Mouse (Mus musculus) stomach, postnatal 0 days (tissue): ENCODE measurements at regions not wholly inside any gene's neighbourhood (a gene's known extent, or its start where the extent isn't known, plus 50 kb on each side); places are given as distances from the start of the nearest gene placed in this dataset.
A peak's percentile ranks its signal among the peaks of the same experiment; 100 is the strongest.

ENCODE experiments used
- ATAC-seq: fragments of 200-750 bp; cut with Nextera tagmentation; 2 replicates; pipeline ENCODE4 v1.8.0; 2017; ENCODE audit not compliant: low FRiP score, low TSS enrichment
- DNase-seq: peaks from one replicate; pipeline ENCODE4 v3.0.0-alpha.2; 2016; ENCODE audit warnings: low spot score
- H3K27ac ChIP-seq: fragments of 300-500 bp; sonication (generic); replicated peaks from 2 replicates; pipeline ENCODE4 v1.5.1; 2014; ENCODE audit warnings: mild to moderate bottlenecking, control low read depth
- H3K27me3 ChIP-seq: fragments of 300-500 bp; sonication (generic); 2 replicates; pipeline ENCODE4 v1.6.1; 2014; ENCODE audit warnings: low read length; ENCODE audit not compliant: control insufficient read depth, insufficient read depth
- H3K36me3 ChIP-seq: fragments of 300-500 bp; sonication (generic); 2 replicates; pipeline ENCODE4 v1.6.1; 2014; ENCODE audit warnings: low read length, mixed read lengths; ENCODE audit not compliant: control insufficient read depth, insufficient read depth
- H3K4me1 ChIP-seq: fragments of 300-500 bp; sonication (generic); replicated peaks from 2 replicates; pipeline ENCODE4 v1.6.1; 2014; ENCODE audit warnings: antibody characterized with exemption; ENCODE audit not compliant: control insufficient read depth, insufficient read depth
- H3K4me2 ChIP-seq: fragments of 300-500 bp; sonication (generic); replicated peaks from 2 replicates; pipeline ENCODE4 v1.6.1; 2014; ENCODE audit warnings: low read depth, mild to moderate bottlenecking, control low read depth, moderate library complexity
- H3K4me3 ChIP-seq: fragments of 300-500 bp; sonication (generic); 2 replicates; pipeline ENCODE4 v1.5.1; 2014; ENCODE audit warnings: low read depth, low read length, control low read depth
- H3K9ac ChIP-seq: fragments of 300-500 bp; sonication (generic); 2 replicates; pipeline ENCODE4 v1.6.1; 2014; ENCODE audit warnings: mild to moderate bottlenecking, low read length, control low read depth, mixed read lengths
- H3K9me3 ChIP-seq: fragments of 300-500 bp; sonication (generic); 2 replicates; pipeline ENCODE4 v1.6.1; 2016; ENCODE audit warnings: low read length; ENCODE audit not compliant: control insufficient read depth
- CTCF ChIP-seq: IDR thresholded peaks from 2 replicates; pipeline ENCODE4 v1.5.1; 2016; ENCODE audit warnings: antibody characterized with exemption, low read depth, mild to moderate bottlenecking, moderate library complexity
- EP300 ChIP-seq: optimal IDR thresholded peaks from 2 replicates; pipeline ENCODE3; 2016; ENCODE audit warnings: antibody characterized with exemption
- WGBS: fragments of 180-500 bp; shearing (Covaris S2); extraction: QIAGEN DNeasy Blood & Tissue Kit; methylation state at CpG from one replicate; pipeline ENCODE4 v1.1.7; 2014; 5-methylcytosine and 5-hydroxymethylcytosine counted together

DNA sequence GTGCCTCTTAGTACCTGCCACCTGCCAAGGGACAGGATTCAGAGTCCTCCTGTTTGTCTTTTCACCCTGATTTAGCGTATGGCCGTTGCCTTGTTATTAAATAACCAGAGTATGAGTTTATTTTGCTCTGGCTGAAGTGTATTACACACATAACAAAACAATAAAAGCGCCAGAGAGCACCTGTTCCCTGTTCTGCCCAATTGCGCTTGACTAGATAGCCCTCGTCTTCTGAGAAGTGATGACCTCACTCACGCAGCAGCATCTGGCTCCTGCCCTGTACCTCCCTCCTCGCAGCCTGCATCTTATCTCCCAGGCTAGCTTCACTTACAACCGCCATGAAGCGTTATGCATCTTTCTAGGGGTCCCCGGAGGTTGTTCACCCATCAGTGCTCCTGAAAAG lies 346.5 kb downstream of the Wdr11 start:
- DNase-seq (no peak), ATAC-seq (no peak)
- no peak overlapping the region for H3K27ac ChIP-seq
- H3K9ac ChIP-seq = no peak overlapping the region
- no peaks in the 10 kb centered on the region for H3K4me1 ChIP-seq
- TF ChIP-seq EP300 (no peak), CTCF (no peak)
- H3K27me3 ChIP-seq = no peaks in the 10 kb centered on the region
- no peak overlapping the region for H3K4me3 ChIP-seq
- WGBS = 78% methylated on average over 10 of the region's 10 CpGs
- no peaks in the 10 kb centered on the region for H3K9me3 ChIP-seq
- H3K4me2 ChIP-seq = no peak overlapping the region
- no peaks in the 10 kb centered on the region for H3K36me3 ChIP-seq

DNA sequence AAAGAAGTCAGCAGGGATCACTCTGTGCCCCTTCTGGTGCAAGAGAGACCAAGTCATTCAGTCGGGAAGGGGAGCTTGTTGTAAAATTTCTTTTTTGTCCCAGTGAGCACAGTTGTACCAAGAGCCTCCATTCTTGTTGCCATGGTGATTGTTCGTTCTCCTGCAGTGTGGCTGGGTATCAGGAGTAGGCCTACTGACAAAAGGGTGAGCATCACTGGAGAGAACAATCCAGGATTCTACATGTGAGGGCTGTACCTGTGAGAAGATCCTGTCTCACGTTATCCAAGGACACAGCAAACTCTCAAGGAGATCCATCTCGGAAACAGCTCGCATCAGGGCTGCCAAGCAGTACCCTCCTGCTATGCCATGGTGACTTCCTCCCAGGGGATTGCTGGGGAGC lies 347.6 kb downstream of the Wdr11 start:
- H3K9me3 ChIP-seq = no peaks in the 10 kb centered on the region
- WGBS = 89% methylated on average over 5 of the region's 5 CpGs
- H3K4me3 ChIP-seq = no peak overlapping the region
- no peak overlapping the region for H3K4me2 ChIP-seq
- H3K9ac ChIP-seq = no peak overlapping the region
- H3K27ac ChIP-seq = no peak overlapping the region
- H3K27me3 ChIP-seq = no peaks in the 10 kb centered on the region
- no peaks in the 10 kb centered on the region for H3K4me1 ChIP-seq
- no peaks in the 10 kb centered on the region for H3K36me3 ChIP-seq
- no peak for ATAC-seq
- DNase-seq = no peak
- no peak for TF ChIP-seq EP300
- no peak for TF ChIP-seq CTCF

DNA sequence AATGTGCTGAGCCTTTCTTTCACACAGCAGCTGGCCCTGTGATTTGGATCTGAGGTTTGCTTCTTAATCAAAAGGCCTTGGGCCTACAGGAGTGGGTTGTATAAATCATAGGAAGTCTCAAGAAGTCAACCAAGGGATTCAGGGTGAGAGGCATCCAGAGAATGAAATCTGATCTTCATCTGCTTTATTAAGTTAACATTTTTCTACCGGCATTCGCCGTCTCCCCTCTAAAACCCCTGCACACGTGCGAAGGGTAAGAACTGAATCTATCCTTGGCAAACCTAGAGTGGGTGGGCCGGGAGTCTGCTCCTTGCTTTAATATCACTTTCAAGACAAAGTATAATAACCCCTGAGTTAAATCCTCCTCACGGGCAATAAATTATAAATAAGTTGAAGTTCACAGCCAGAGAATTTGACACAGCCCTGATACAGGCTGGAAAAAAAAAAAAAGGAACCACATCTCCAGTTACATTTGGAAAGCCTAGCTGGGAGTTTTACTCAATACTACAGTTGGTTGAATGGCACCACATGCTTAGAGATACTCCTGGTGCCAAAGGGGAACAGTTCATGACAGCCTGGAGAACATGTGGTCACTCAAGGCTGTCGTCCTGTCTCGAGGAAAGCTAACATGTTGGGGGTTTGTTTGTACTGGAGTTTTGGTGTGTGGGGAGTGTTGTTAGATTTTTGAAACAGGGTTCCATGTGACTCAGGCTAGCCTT lies 349.8 kb downstream of the Wdr11 start:
- Histone ChIP-seq H3K4me1 (no peaks in the 10 kb centered on the region), H3K27me3 (no peaks in the 10 kb centered on the region), H3K9me3 (no peaks in the 10 kb centered on the region), H3K9ac (no peak overlapping the region), H3K36me3 (no peaks in the 10 kb centered on the region), H3K4me3 (no peak overlapping the region), H3K27ac (no peak overlapping the region), H3K4me2 (no peak overlapping the region)
- TF ChIP-seq CTCF (no peak), EP300 (no peak)
- no peak for ATAC-seq
- no peak for DNase-seq
- 51% methylated on average over 9 of the region's 9 CpGs for WGBS

DNA sequence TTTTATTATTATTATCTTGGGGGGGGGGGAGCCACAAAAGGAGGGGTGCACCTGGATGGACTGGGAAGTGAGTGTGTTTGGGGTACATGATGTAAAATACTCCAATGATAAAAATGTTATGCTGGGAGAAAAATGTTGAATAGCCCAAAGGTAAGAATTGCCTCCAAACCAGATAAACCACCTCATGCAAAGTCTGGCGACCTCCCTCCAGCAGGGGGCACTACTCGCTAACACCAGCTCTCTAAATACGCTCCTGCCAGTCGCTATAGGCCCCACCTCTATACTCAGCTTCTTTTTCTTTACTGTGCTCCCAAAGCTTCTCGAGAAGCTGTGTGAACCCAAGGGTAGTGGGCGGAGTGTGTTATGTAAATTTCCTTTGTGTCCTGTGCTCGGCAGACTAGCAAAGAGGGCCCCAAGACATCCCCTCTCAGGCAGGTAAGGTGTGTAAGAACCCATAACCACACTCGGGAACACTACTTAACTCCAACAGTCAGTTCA lies 357.0 kb downstream of the Wdr11 start:
- H3K4me1 ChIP-seq = no peaks in the 10 kb centered on the region
- H3K4me2 ChIP-seq = no peak overlapping the region
- 72% methylated on average over 8 of the region's 8 CpGs for WGBS
- H3K9ac ChIP-seq = no peak overlapping the region
- no peaks in the 10 kb centered on the region for H3K27me3 ChIP-seq
- no peak overlapping the region for H3K4me3 ChIP-seq
- DNase-seq (peak; percentile 23), ATAC-seq (no peak)
- no peaks in the 10 kb centered on the region for H3K9me3 ChIP-seq
- no peaks in the 10 kb centered on the region for H3K36me3 ChIP-seq
- H3K27ac ChIP-seq = no peak overlapping the region
- TF ChIP-seq CTCF (peak; percentile 46), EP300 (no peak)

DNA sequence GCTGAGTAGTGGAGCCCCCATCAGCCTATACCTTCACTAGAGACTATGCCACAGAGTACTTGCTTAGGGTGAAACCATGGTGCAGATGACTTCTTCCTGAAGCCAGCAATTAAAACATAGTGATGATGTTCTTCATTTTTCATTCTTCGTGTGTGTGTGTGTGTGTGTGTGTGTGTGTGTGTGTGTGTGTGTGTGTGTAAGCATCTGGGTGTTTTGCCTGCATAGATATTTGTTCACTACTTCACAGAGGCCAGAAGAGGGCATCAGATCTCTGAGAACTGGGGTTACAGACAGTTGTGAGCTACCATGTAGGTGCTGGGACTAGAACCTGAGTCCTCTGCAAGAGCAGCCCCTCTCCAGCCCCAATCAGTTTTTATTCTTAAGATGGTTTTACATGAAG lies 358.8 kb downstream of the Wdr11 start:
- no peak overlapping the region for H3K9ac ChIP-seq
- H3K36me3 ChIP-seq = no peaks in the 10 kb centered on the region
- no peak for TF ChIP-seq CTCF
- no peak for TF ChIP-seq EP300
- no peak overlapping the region for H3K4me3 ChIP-seq
- no peak overlapping the region for H3K27ac ChIP-seq
- H3K4me2 ChIP-seq = no peak overlapping the region
- no peaks in the 10 kb centered on the region for H3K9me3 ChIP-seq
- ATAC-seq = no peak
- no peaks in the 10 kb centered on the region for H3K4me1 ChIP-seq
- WGBS = 100% methylated on average over 1 of the region's 1 CpGs
- no peaks in the 10 kb centered on the region for H3K27me3 ChIP-seq
- no peak for DNase-seq

DNA sequence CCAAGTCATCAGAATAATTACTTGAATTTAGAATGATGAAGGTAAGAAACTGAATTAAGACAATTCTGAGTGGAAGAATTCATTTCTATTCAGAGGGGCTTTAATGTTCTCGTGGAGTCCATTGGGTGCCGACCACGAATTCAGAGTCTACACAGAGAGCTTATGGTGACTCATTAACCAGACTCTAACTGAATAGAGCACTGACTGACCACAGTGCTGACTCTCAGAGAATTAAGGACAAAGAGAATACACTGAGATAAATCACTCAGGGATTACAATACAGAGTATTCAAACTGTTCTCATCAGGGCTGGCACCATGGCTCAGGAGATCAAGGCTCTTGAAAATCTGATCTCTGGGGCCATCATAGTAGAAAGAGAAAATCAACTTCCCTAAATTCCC lies 366.7 kb downstream of the Wdr11 start:
- ATAC-seq = no peak

More for the DNA sequence above, 366.7 kb downstream of the Wdr11 start:
- Histone ChIP-seq H3K9me3 (no peaks in the 10 kb centered on the region), H3K4me2 (no peak overlapping the region), H3K27ac (no peak overlapping the region), H3K36me3 (no peaks in the 10 kb centered on the region), H3K27me3 (no peaks in the 10 kb centered on the region), H3K9ac (no peak overlapping the region), H3K4me1 (no peaks in the 10 kb centered on the region; the same call in 1 of the 2 replicates), H3K4me3 (no peak overlapping the region)
- 59% methylated on average over 3 of the region's 3 CpGs for WGBS
- DNase-seq = no peak
- no peak for TF ChIP-seq CTCF
- no peak for TF ChIP-seq EP300
